Mouse (Mus musculus) embryonic facial prominence, embryonic 12.5 days (tissue): ENCODE data around the gene Pigz. TPM values are rescaled to one million over a fixed set of nuclear protein-coding genes. Genes with fewer than 3 reads are reported as not detected.

Experiments used
- ATAC-seq: fragments of 200-750 bp; cut with Nextera tagmentation; 2 replicates; pipeline ENCODE4 v1.8.0; 2017; ENCODE audit not compliant: insufficient number of reproducible peaks, insufficient read depth, low FRiP score, low TSS enrichment
- H3K27ac ChIP-seq: fragments of 300-500 bp; sonication (generic); 2 replicates; pipeline ENCODE4 v1.5.1; 2016; ENCODE audit warnings: mild to moderate bottlenecking
- H3K27me3 ChIP-seq: fragments of 300-500 bp; sonication (generic); 2 replicates; pipeline ENCODE4 v1.6.1; 2016; ENCODE audit warnings: mild to moderate bottlenecking, moderate library complexity
- H3K36me3 ChIP-seq: fragments of 300-500 bp; sonication (generic); 2 replicates; pipeline ENCODE4 v1.6.1; 2016; ENCODE audit warnings: mild to moderate bottlenecking
- H3K4me1 ChIP-seq: fragments of 300-500 bp; sonication (generic); 2 replicates; pipeline ENCODE4 v1.6.1; 2016
- H3K4me2 ChIP-seq: fragments of 300-500 bp; sonication (generic); replicated peaks from 2 replicates; pipeline ENCODE4 v1.6.1; 2016; ENCODE audit warnings: mild to moderate bottlenecking, moderate library complexity
- H3K4me3 ChIP-seq: fragments of 300-500 bp; sonication (generic); 2 replicates; pipeline ENCODE4 v1.5.1; 2016; ENCODE audit warnings: mild to moderate bottlenecking
- H3K9ac ChIP-seq: fragments of 300-500 bp; sonication (generic); 2 replicates; pipeline ENCODE4 v1.6.1; 2016; ENCODE audit warnings: mild to moderate bottlenecking, moderate library complexity
- H3K9me3 ChIP-seq: fragments of 300-500 bp; sonication (generic); 2 replicates; pipeline ENCODE4 v1.6.1; 2016; ENCODE audit warnings: mild to moderate bottlenecking, moderate library complexity
- WGBS: fragments of 180-500 bp; shearing (Covaris S2); methylation state at CpG from one replicate; pipeline ENCODE4 v1.1.7; 2016; 5-methylcytosine and 5-hydroxymethylcytosine counted together
- polyA plus RNA-seq: library from polyadenylated mRNA; unstranded; fragments of >200 nt; fragmentation: Nextera tagmentation; extraction: Ambion mirVana; gene quantifications from 2 replicates; pipeline ENCODE4 v1.2.1, GENCODE M21; 2016

Gene Pigz
- polyA plus RNA-seq = 1.1 and 1.6 TPM in 2 replicates

- no peak for ATAC-seq
- Histone ChIP-seq H3K9me3 (no peaks in the 10 kb centered on the region), H3K4me1 (peaks cover 11% of the 10 kb centered on the region), H3K36me3 (no peaks in the 10 kb centered on the region), H3K9ac (peak within 1 kb of the TSS; percentile 52), H3K4me2 (peak within 1 kb of the TSS; percentile 75), H3K4me3 (peak within 1 kb of the TSS; percentile 43), H3K27me3 (peaks cover 46% of the 10 kb centered on the region), H3K27ac (no peak within 1 kb of the TSS)
- WGBS = 6% methylated on average over 42 of the region's 42 CpGs
These were observed at the start of gene Pigz for GRCm38 (mm10) chr16:31933751-31934549. Gene Pigz, plus strand, starts transcription at chr16:31933851.

- WGBS = 20% methylated on average over 5 of the region's 6 CpGs
- Histone ChIP-seq H3K27me3 (no peaks in the 10 kb centered on the region), H3K4me3 (no peak overlapping the region), H3K4me1 (peaks cover 21% of the 10 kb centered on the region), H3K36me3 (no peaks in the 10 kb centered on the region), H3K27ac (no peak overlapping the region), H3K9ac (no peak overlapping the region), H3K4me2 (0 out of 2 replicates have a peak overlapping the region, but pooled peaks have one; percentile 7), H3K9me3 (no peaks in the 10 kb centered on the region)
- 0 out of 2 replicates have a peak, but pooled peaks have one; percentile 57 for ATAC-seq
These were observed 49.7 kb upstream of the Pigz start for GRCm38 (mm10) chr16:31883902-31884301.

GRCm38 (mm10) chr16:31890907-31891306 is 42.7 kb upstream of the Pigz start:
- no peak overlapping the region for H3K4me3 ChIP-seq
- H3K9me3 ChIP-seq = no peaks in the 10 kb centered on the region
- H3K36me3 ChIP-seq = no peaks in the 10 kb centered on the region
- no peaks in the 10 kb centered on the region for H3K4me1 ChIP-seq
- ATAC-seq = no peak
- no peak overlapping the region for H3K4me2 ChIP-seq
- H3K27ac ChIP-seq = no peak overlapping the region
- no peak overlapping the region for H3K9ac ChIP-seq
- no peaks in the 10 kb centered on the region for H3K27me3 ChIP-seq
- WGBS = 82% methylated on average over 7 of the region's 7 CpGs

- Histone ChIP-seq H3K27ac (no peak overlapping the region), H3K9ac (no peak overlapping the region), H3K4me2 (no peak overlapping the region), H3K4me3 (no peak overlapping the region), H3K36me3 (no peaks in the 10 kb centered on the region), H3K9me3 (no peaks in the 10 kb centered on the region), H3K27me3 (no peaks in the 10 kb centered on the region), H3K4me1 (peaks cover 9% of the 10 kb centered on the region; the same call in 1 of the 2 replicates)
- 56% methylated on average over 5 of the region's 5 CpGs for WGBS
- no peak for ATAC-seq
These were observed 40.1 kb upstream of the Pigz start for GRCm38 (mm10) chr16:31893396-31894141.

GRCm38 (mm10) chr16:31896971-31897774 is 36.5 kb upstream of the Pigz start:
- no peak overlapping the region for H3K9ac ChIP-seq
- H3K4me1 ChIP-seq = peaks cover 9% of the 10 kb centered on the region; the same call in 1 of the 2 replicates
- H3K4me2 ChIP-seq = peak overlapping the region; percentile 52
- no peaks in the 10 kb centered on the region for H3K36me3 ChIP-seq
- WGBS = 10% methylated on average over 29 of the region's 29 CpGs
- peak overlapping the region; percentile 22 for H3K4me3 ChIP-seq
- no peaks in the 10 kb centered on the region; the same call in 1 of the 2 replicates for H3K9me3 ChIP-seq
- ATAC-seq = no peak
- no peak overlapping the region for H3K27ac ChIP-seq
- H3K27me3 ChIP-seq = no peaks in the 10 kb centered on the region

- H3K4me1 ChIP-seq = peaks cover 9% of the 10 kb centered on the region; the same call in 1 of the 2 replicates
- no peak overlapping the region for H3K27ac ChIP-seq
- H3K27me3 ChIP-seq = no peaks in the 10 kb centered on the region
- H3K4me2 ChIP-seq = no peak overlapping the region
- no peak overlapping the region for H3K9ac ChIP-seq
- 82% methylated on average over 18 of the region's 18 CpGs for WGBS
- H3K9me3 ChIP-seq = no peaks in the 10 kb centered on the region; the same call in 1 of the 2 replicates
- no peaks in the 10 kb centered on the region for H3K36me3 ChIP-seq
- no peak overlapping the region for H3K4me3 ChIP-seq
- ATAC-seq = no peak
These were observed 34.9 kb upstream of the Pigz start for GRCm38 (mm10) chr16:31898546-31899326.

- H3K27ac ChIP-seq = no peak overlapping the region
- no peak for ATAC-seq
- H3K9ac ChIP-seq = no peak overlapping the region
- no peak overlapping the region for H3K4me2 ChIP-seq
- no peaks in the 10 kb centered on the region for H3K27me3 ChIP-seq
- 79% methylated on average over 1 of the region's 1 CpGs for WGBS
- H3K36me3 ChIP-seq = no peaks in the 10 kb centered on the region
- no peaks in the 10 kb centered on the region; the same call in 1 of the 2 replicates for H3K9me3 ChIP-seq
- peaks cover 22% of the 10 kb centered on the region; the same call in 1 of the 2 replicates for H3K4me1 ChIP-seq
- no peak overlapping the region for H3K4me3 ChIP-seq
These were observed 31.8 kb upstream of the Pigz start for GRCm38 (mm10) chr16:31901886-31902285.

GRCm38 (mm10) chr16:31903239-31903638 is 30.4 kb upstream of the Pigz start:
- H3K27me3 ChIP-seq = 0 out of 2 replicates have a peak, but pooled peaks cover under 1% of the 10 kb centered on the region
- no peak overlapping the region for H3K27ac ChIP-seq

GRCm38 (mm10) chr16:31905331-31905730 is 28.3 kb upstream of the Pigz start:
- Histone ChIP-seq H3K4me3 (no peak overlapping the region), H3K9me3 (no peaks in the 10 kb centered on the region; the same call in 1 of the 2 replicates), H3K9ac (no peak overlapping the region), H3K27ac (no peak overlapping the region), H3K4me2 (no peak overlapping the region), H3K4me1 (peaks cover 15% of the 10 kb centered on the region; the same call in 1 of the 2 replicates), H3K27me3 (0 out of 2 replicates have a peak, but pooled peaks cover 3% of the 10 kb centered on the region), H3K36me3 (no peaks in the 10 kb centered on the region)
- WGBS = 72% methylated on average over 4 of the region's 4 CpGs
- ATAC-seq = no peak

More at GRCm38 (mm10) chr16:31903239-31903638, 30.4 kb upstream of the Pigz start:
- 90% methylated on average over 8 of the region's 8 CpGs for WGBS
- no peaks in the 10 kb centered on the region; the same call in 1 of the 2 replicates for H3K9me3 ChIP-seq
- no peak overlapping the region for H3K4me2 ChIP-seq
- peaks cover 15% of the 10 kb centered on the region; the same call in 1 of the 2 replicates for H3K4me1 ChIP-seq
- no peak for ATAC-seq
- H3K4me3 ChIP-seq = no peak overlapping the region
- no peaks in the 10 kb centered on the region for H3K36me3 ChIP-seq
- H3K9ac ChIP-seq = no peak overlapping the region
